Mouse (Mus musculus) ZHBTc4 (cell line): Measurements from ENCODE around the gene Fam189b.

ENCODE experiments used
- DNase-seq: peaks from one replicate; pipeline ENCODE4 v3.0.0-alpha.2; 2011; ENCODE audit warnings: low read depth, low spot score

Gene Fam189b

DNA sequence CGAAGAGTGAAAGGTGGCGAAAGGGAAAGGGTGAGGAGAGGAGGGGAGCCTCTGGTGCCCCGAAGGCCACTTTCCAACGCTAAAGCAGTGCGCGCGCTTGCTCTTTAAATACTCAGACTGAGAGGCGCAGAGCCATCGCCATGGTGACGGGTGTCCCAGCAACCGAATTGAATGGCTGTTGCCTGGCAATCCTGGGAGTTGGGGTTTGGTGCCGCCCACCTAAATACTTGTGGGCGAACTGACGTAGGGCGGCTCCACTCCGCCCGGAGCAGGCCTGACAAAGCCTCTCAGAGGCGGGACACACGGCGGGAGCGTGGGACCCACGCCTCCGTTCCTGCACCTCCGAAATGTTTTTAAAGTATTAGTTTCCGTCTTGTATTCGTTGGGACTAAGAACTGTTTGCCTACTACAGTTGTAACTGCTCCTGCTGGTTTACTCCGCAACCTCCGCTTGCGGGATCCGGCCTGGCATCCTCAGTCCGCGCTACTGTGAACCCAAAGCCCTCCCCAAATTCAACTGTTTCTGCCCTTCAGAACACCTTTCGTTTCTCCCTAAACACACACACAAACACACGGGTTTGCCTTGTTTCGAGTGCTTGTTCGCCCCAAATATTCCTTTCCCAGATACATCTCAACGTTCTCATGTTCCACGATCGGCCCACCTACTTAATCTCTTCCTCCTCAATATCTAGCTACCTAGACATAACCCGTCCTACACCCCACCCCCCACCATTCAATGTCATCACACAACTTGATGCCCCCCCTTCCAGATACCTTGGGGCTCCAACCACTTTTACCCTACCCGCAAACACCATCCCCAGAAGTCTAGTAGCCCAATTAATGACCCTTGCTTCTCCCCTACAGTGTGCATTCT lies 44.6 kb downstream of the Fam189b start:
- DNase-seq: peak; percentile 97

DNA sequence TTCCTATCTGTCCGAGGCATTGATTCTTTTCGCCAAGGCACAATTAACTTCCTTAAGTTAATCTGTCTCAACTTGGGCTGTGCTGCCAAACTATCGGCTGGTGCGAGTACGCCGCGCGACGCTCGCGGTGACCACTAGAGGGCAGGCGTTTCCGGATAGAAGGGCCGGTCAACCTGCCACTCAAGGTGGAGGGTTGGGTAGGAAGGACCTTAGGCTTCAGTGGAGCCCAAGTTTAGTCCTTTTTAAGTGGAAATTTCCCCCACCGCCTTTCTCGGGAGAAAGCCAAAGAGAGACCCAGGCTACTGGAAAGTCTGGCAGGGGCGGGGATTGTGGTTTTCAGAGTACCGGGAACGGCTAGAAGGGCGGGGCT lies 45.2 kb downstream of the Fam189b start:
- DNase-seq: peak; percentile 95

DNA sequence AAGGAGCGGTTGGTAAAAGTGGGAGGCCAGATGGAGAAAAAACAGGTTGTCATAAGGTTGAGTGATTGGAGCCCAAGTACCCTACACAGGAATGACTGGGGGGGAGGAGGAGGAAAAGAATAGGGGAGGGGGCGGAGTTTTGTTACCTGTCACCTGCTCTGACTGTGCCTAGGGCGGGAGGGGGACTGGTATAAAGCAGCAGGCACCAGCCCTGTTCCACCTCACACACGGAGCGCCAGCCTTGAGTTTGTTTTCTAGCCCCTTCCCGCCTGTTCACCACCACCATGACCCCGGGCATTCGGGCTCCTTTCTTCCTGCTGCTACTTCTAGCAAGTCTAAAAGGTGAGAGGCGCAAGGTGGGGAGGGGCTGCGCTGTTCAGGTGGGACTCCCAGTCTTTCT lies 45.9 kb downstream of the Fam189b start, which contains the start of gene Muc1:
Muc1 (plus strand) TSS at position 222 of the 400 bp plus-strand sequence.
- no peak for DNase-seq

GRCm38 (mm10) chr3:89229276-89229675 lies 46.3 kb downstream of the Fam189b start:
- DNase-seq: peak; percentile 83

DNA sequence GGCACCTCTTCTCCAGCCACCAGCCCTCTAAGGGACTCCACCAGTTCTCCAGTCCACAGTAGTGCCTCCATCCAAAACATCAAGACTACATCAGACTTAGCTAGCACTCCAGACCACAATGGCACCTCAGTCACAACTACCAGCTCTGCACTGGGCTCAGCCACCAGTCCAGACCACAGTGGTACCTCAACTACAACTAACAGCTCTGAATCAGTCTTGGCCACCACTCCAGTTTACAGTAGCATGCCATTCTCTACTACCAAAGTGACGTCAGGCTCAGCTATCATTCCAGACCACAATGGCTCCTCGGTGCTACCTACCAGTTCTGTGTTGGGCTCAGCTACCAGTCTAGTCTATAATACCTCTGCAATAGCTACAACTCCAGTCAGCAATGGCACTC lies 47.6 kb downstream of the Fam189b start:
- DNase-seq: no peak

- DNase-seq: no peak
Observed at GRCm38 (mm10) chr3:89231345-89231744, 48.4 kb downstream of the Fam189b start.

GRCm38 (mm10) chr3:89231772-89232275 lies 48.9 kb downstream of the Fam189b start:
- no peak for DNase-seq

- DNase-seq: no peak
Observed at GRCm38 (mm10) chr3:89232614-89233013, 49.7 kb downstream of the Fam189b start.

DNA sequence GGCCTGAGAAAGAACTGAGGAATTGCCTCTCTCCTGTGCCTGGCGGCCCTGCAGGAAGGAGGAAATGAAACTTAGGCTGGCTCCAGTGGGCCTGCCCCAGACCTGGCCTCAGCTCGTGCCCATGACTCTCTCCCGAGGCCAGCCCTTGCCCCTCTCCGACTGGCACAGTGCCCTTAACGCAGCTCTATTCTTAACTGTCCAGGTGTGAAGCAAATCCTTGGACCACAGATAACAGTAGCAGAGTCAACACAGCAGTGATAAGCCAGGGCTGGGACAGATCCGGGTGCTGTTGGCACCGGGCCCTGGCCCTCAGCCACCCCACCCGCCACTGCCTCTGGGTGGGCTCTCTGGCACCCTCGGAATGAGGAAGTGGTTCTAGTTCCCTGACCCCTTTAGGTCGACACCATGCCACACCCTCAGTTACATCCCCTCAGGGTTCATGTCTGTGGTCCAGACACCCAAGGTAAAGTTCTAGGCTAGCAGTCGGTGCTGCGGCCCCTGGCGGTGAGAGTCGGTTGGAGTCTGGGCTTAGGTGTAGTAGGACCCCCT lies 50.7 kb downstream of the Fam189b start:
- DNase-seq: peak; percentile 63

- no peak for DNase-seq
Observed at GRCm38 (mm10) chr3:89236516-89236915, 53.6 kb downstream of the Fam189b start.

- no peak for DNase-seq
Observed at GRCm38 (mm10) chr3:89237682-89238081, 54.7 kb downstream of the Fam189b start.

GRCm38 (mm10) chr3:89238494-89238893 lies 55.6 kb downstream of the Fam189b start:
- DNase-seq: no peak
